In the genomic region with DNA sequence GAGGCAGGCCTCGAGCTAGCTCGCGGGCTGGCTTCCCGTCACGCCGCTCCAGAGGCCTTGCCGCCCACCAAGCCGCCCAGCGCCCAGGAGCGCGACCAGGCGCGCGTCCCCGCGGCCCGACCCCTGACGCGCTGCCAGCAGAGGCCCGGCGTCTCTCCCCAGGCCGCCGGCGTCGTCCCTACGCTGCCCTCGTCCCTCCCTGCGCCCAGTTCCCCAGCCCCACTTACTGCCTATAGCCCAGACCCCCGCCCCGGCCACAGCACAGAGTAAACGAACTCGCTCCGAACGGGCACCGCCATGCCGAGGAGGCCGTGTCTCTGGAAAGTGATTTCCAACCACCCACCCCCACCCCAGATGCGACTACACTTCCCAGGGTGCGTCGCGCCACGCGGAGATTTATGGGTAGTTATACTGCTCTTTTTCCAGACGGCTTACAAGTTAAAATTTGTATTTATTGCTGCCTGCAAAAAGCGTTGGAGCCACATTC, we compare ENCODE assay signal across 7 mouse cellular contexts. TPM values are rescaled to one million over a fixed set of nuclear protein-coding genes. Genes with fewer than 3 reads are reported as not detected.
DNase-seq lines count a peak whose midpoint lies in the region; ATAC-seq lines count a peak whose summit lies in the region.

A gene (minus strand): TSS at position 341 of the 487 bp plus-strand sequence.

- peak within 1 kb of the TSS; percentile 94 for H3K9ac ChIP-seq in intestine, embryonic 15.5 days

- intact Hi-C loops in gastrocnemius, postnatal 36 days (cut with DNase I): no loop called here
- intact Hi-C loops in left cerebral cortex, postnatal 25 days (cut with DNase I): loop anchor here (10.0 kb wide), 1 partner anchor 307 kb away; no protein-coding TSS in a partner anchor

- DNase-seq in adrenal gland, adult 18-20 months (ENCODE audit: low spot score in 2 of 2): peak; percentile 73 to 78
- DNase-seq in embryo, embryonic 11 days: peak; percentile 91
- peak; percentile 65 to 79 for DNase-seq in gastrocnemius, postnatal 36 days
- DNase-seq in left cerebral cortex, postnatal 25 days (ENCODE audit: low spot score in 2 of 2): peak; percentile 79 to 85
- DNase-seq in midbrain, embryonic 10.5 days (ENCODE audit: low spot score): peak; percentile 85
- peak; percentile 46 for DNase-seq in skeletal muscle tissue, adult 2 months (ENCODE audit: low read depth, low spot score)

- peak within 1 kb of the TSS; percentile 87 for H3K27ac ChIP-seq in intestine, embryonic 15.5 days
- H3K27ac ChIP-seq in midbrain, embryonic 10.5 days (replicated peaks): peak within 1 kb of the TSS; percentile 96

- peak; percentile 96 for ATAC-seq in intestine, embryonic 15.5 days

- no peaks in the 10 kb centered on the region for H3K4me1 ChIP-seq in intestine, embryonic 15.5 days (replicated peaks)
- H3K4me1 ChIP-seq in midbrain, embryonic 10.5 days: peaks cover 17% of the 10 kb centered on the region

- no peaks in the 10 kb centered on the region for H3K27me3 ChIP-seq in intestine, embryonic 15.5 days (replicated peaks)
- H3K27me3 ChIP-seq in midbrain, embryonic 10.5 days (ENCODE audit: low read depth, poor library complexity, severe bottlenecking): no peaks in the 10 kb centered on the region

- H3K36me3 ChIP-seq in intestine, embryonic 15.5 days: no peaks in the 10 kb centered on the region; the same call in 1 of the 2 replicates
- H3K36me3 ChIP-seq in midbrain, embryonic 10.5 days: peaks cover 23% of the 10 kb centered on the region

- WGBS in intestine, embryonic 15.5 days: under 1% methylated on average over 45 of the region's 45 CpGs
- under 1% methylated on average over 45 of the region's 45 CpGs for WGBS in midbrain, embryonic 10.5 days

- H3K9me3 ChIP-seq in intestine, embryonic 15.5 days: no peaks in the 10 kb centered on the region
- H3K9me3 ChIP-seq in midbrain, embryonic 10.5 days (replicated peaks): no peaks in the 10 kb centered on the region

- H3K4me3 ChIP-seq in intestine, embryonic 15.5 days (replicated peaks): peak within 1 kb of the TSS; percentile 76
- H3K4me3 ChIP-seq in midbrain, embryonic 10.5 days: peak within 1 kb of the TSS; percentile 72

- H3K4me2 ChIP-seq in intestine, embryonic 15.5 days (replicated peaks): peak within 1 kb of the TSS; percentile 71

RNA-seq across cellular contexts. Expression of the gene that starts here (rescaled TPM):
- 10 to 100 TPM; 19.8 to 21.4 TPM for total RNA-seq in adrenal gland, adult 18-20 months (2021)
- 10 to 100 TPM in 1 of 2 experiments, 1 to 10 TPM in 1; 7.1 to 10.0 TPM for total RNA-seq in gastrocnemius, postnatal 36 days (2021)
- 28.8 and 29.4 TPM in 2 replicates for polyA plus RNA-seq in intestine, embryonic 15.5 days (2015; fragmentation: Nextera tagmentation; extraction: Ambion mirVana)
- total RNA-seq in left cerebral cortex, postnatal 25 days (2021): 10 to 100 TPM; 19.6 to 25.0 TPM
- polyA plus RNA-seq in midbrain, embryonic 10.5 days (2016; fragmentation: Nextera tagmentation; extraction: Ambion mirVana): 30.9 and 35.0 TPM in 2 replicates

Comparison
In these comparisons a context has a peak if more than half of its experiments do, and no peak if none do; other contexts are left out.
1. Peak in every context shown above with its lines: DNase-seq, ATAC-seq, H3K4me3 ChIP-seq and H3K27ac ChIP-seq.